ENCODE assay signal across 8 mouse cellular contexts in genomic region chr1:93100243-93100575, GRCm38 (mm10). TPM values are rescaled to one million over a fixed set of nuclear protein-coding genes. Genes with fewer than 3 reads are reported as not detected.
A peak's percentile ranks its signal among the peaks of the same experiment; 100 is the strongest.
DNase-seq lines count a peak whose midpoint lies in the region; ATAC-seq and TF ChIP-seq lines count a peak whose summit lies in the region.

No protein-coding gene starts in this region.

- no peaks in the 10 kb centered on the region for H3K27me3 ChIP-seq in cerebellum, adult 2 months (ENCODE audit: control insufficient read depth, insufficient read depth, low read length)
- peaks cover 42% of the 10 kb centered on the region for H3K27me3 ChIP-seq in hindbrain, embryonic 12.5 days
- H3K27me3 ChIP-seq in liver, embryonic 16.5 days (ENCODE audit: control insufficient read depth, insufficient read depth, low read depth, low read length), result peaks cover 44% of the 10 kb centered on the region

- peak overlapping the region; percentile 75 for H3K9ac ChIP-seq in hindbrain, embryonic 12.5 days
- no peak overlapping the region for H3K9ac ChIP-seq in liver, embryonic 16.5 days (ENCODE audit: low read depth, low read length)

- H3K36me3 ChIP-seq in hindbrain, embryonic 12.5 days, result 0 out of 2 replicates have a peak, but pooled peaks cover 3% of the 10 kb centered on the region
- H3K36me3 ChIP-seq in liver, embryonic 16.5 days (ENCODE audit: control insufficient read depth, insufficient read depth), result no peaks in the 10 kb centered on the region

- 2% methylated on average over 18 of the region's 18 CpGs for whole genome bisulfite sequencing in cerebellum, adult 2 months
- WGBS in hindbrain, embryonic 12.5 days, result 2% methylated on average over 18 of the region's 18 CpGs
- WGBS in liver, embryonic 16.5 days (ENCODE audit: insufficient replicate concordance), result 4% methylated on average over 18 of the region's 18 CpGs

- no peak for TF ChIP-seq CTCF in cerebellum, adult 2 months (IDR thresholded peaks at IDR 0.05; ENCODE audit: borderline replicate concordance, insufficient read depth, low read depth, low read length)

- peak overlapping the region; percentile 61 for H3K4me3 ChIP-seq in cerebellum, adult 2 months (replicated peaks; ENCODE audit: insufficient read depth, low read depth, low read length)
- peak overlapping the region; percentile 62 for H3K4me3 ChIP-seq in hindbrain, embryonic 12.5 days
- H3K4me3 ChIP-seq in liver, embryonic 16.5 days (ENCODE audit: low read depth, low read length), result peak overlapping the region; percentile 8; the same call in 1 of the 2 replicates

- H3K4me1 ChIP-seq in cerebellum, adult 2 months (ENCODE audit: control insufficient read depth, insufficient read depth, low read length), result peaks cover 30% of the 10 kb centered on the region
- peaks cover 28% of the 10 kb centered on the region for H3K4me1 ChIP-seq in hindbrain, embryonic 12.5 days
- H3K4me1 ChIP-seq in liver, embryonic 16.5 days (ENCODE audit: control insufficient read depth, low read depth, low read length), result no peaks in the 10 kb centered on the region

- peak in 1 of 2 experiments; percentile 69 for DNase-seq in cerebellum, adult 2 months
- peak; percentile 54 for DNase-seq in retina, adult 2 months (ENCODE audit: low read depth, low spot score)
- DNase-seq in retina, embryonic 14.5 days (ENCODE audit: low spot score), result no peak
- DNase-seq in thymus, postnatal 10 days (ENCODE audit: low spot score in 2 of 2), result no peak
- DNase-seq in T-cell, adult 2 months (ENCODE audit: low spot score), result no peak

- H3K4me2 ChIP-seq in hindbrain, embryonic 12.5 days (replicated peaks), result peak overlapping the region; percentile 76
- H3K4me2 ChIP-seq in liver, embryonic 16.5 days (ENCODE audit: low read depth, low read length), result peak overlapping the region; percentile 39

- no peak for TF ChIP-seq POLR2A in cerebellum, adult 2 months (IDR thresholded peaks at IDR 0.05; ENCODE audit: borderline replicate concordance, insufficient read depth, low read length)

- H3K27ac ChIP-seq in cerebellum, adult 2 months (ENCODE audit: insufficient read depth, low read length), result peak overlapping the region; percentile 73
- peak overlapping the region; percentile 89 for H3K27ac ChIP-seq in hindbrain, embryonic 12.5 days
- H3K27ac ChIP-seq in liver, embryonic 16.5 days (ENCODE audit: low read length), result no peak overlapping the region

- no peak for ATAC-seq in cerebellum, adult (ENCODE audit: insufficient number of reproducible peaks, low FRiP score, low TSS enrichment)
- ATAC-seq in hindbrain, embryonic 12.5 days (ENCODE audit: low FRiP score), result no peak; the same call in 1 of the 2 replicates
- ATAC-seq in liver, embryonic 16.5 days (ENCODE audit: low read depth), result no peak

- no peaks in the 10 kb centered on the region for H3K9me3 ChIP-seq in hindbrain, embryonic 12.5 days (replicated peaks)
- no peaks in the 10 kb centered on the region for H3K9me3 ChIP-seq in liver, embryonic 16.5 days (replicated peaks; ENCODE audit: control insufficient read depth, low read length)

RNA-seq across cellular contexts. Expression of gene Kif1a, which starts 1.5 kb away (rescaled TPM):
- 290 and 291 TPM in 2 replicates for polyA plus RNA-seq in cerebellum, adult 2 months (2012; rRNA removed)
- polyA plus RNA-seq in hindbrain, embryonic 12.5 days (2016; fragmentation: Nextera tagmentation; extraction: Ambion mirVana), result 145 and 146 TPM in 2 replicates
- 0.19 and 0.20 TPM in 2 replicates for polyA plus RNA-seq in liver, embryonic 16.5 days (2015; fragmentation: Nextera tagmentation; extraction: Ambion mirVana)

RNA-seq across cellular contexts. Expression of gene Agxt, which starts 34.8 kb away (rescaled TPM):
- not detected in 2 replicates for polyA plus RNA-seq in cerebellum, adult 2 months (2012; rRNA removed)
- not detected in 2 replicates for polyA plus RNA-seq in hindbrain, embryonic 12.5 days (2016; fragmentation: Nextera tagmentation; extraction: Ambion mirVana)
- 15.5 and 17.4 TPM in 2 replicates for polyA plus RNA-seq in liver, embryonic 16.5 days (2015; fragmentation: Nextera tagmentation; extraction: Ambion mirVana)

Comparison
In these comparisons a context has a peak if more than half of its experiments do, and no peak if none do; other contexts are left out.
1. H3K4me3 ChIP-seq: peak in every context shown above with its lines; median percentile 62 in hindbrain, embryonic 12.5 days; 61 in cerebellum, adult 2 months; 8 in liver, embryonic 16.5 days.
2. RNA of gene Kif1a, which starts 1.5 kb away (polyA plus RNA-seq): 290 to 291 TPM in cerebellum, adult 2 months and 145 to 146 TPM in hindbrain, embryonic 12.5 days; 0.19 to 0.20 TPM in liver, embryonic 16.5 days; every median in the first group is over 100 times any median in the second.
3. RNA of gene Agxt, which starts 34.8 kb away (polyA plus RNA-seq): 15.5 to 17.4 TPM in liver, embryonic 16.5 days; not detected in cerebellum, adult 2 months and not detected in hindbrain, embryonic 12.5 days; every median in the first group is over 10 times any median in the second.